Mouse (Mus musculus): Measurements from ENCODE around the gene B3gnt8. TPM values are rescaled to one million over a fixed set of nuclear protein-coding genes. Genes with fewer than 3 reads are reported as not detected.

The B3gnt8 gene
- 6.2 TPM for polyA plus RNA-seq (2014; fragmentation: Illumina TruSeq; extraction: RNeasy Lipid Tissue Mini Kit (QIAGEN cat#74804); ENCODE audit: low read depth, low replicate concordance)

DNA sequence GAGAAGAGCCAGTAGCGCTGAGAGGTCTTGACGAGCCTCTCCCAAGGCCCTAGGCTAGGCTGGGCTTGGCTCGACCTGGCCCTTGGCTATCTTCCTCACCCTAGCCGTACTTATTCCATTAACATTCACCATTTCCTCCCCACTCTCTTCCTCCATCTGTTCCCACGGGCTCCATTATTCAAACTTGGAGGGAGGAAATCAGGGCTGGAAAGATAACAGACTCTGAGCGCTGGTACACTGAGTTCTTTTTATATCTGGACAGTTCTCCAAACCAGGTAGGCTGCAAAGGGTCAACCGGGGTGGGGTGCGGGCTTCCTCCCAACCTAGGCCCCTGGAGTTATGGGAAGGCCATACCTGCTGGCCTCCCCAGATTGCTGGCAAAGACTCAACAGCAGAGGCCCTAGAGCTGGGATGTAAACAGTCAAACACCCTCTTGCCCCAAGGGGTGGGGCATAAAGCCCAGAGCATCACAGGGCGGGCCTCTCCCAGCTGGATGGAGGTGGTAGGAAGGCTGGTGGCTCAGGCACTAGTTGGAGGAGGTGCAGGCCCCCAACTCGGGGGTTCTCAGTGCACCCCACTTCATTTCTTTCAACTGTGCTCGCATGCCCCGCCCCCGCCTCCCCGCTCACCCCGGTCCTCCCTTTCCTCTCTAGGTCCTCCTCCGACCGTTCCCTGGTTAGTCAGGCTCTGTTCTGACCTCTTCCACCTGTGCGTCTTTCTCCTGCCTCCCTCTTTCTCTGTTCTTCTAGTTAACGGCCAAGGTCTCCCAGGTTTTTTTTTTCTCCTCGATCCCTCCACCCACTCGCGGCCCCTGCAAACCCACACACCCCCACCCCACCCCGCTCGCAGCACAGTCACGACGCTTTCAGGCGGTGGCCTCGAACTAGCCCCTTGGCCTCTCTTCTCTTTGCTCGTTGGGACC lies at the start of gene B3gnt8:
TSS of gene B3gnt8 (plus strand) at position 146 of the 922 bp plus-strand sequence.

DNA sequence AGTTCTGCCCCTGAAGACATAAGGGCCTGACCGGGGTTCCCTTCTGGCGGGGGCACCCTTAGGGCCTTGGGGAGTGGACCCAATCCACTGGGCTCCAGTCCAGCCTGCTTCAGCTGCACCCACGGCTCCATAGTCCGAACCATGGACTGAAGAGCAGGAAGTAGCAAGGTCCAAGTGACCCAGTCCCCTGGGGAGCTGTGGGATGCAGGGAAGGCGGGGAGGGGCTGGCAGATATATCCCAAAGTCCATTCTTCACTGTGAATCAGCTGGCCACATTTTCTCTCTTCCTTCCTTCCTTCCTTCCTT lies 10.8 kb upstream of the B3gnt8 start, which contains the start of gene Erich4:
TSS of gene Erich4 (minus strand) at position 187 of the 306 bp plus-strand sequence.

DNA sequence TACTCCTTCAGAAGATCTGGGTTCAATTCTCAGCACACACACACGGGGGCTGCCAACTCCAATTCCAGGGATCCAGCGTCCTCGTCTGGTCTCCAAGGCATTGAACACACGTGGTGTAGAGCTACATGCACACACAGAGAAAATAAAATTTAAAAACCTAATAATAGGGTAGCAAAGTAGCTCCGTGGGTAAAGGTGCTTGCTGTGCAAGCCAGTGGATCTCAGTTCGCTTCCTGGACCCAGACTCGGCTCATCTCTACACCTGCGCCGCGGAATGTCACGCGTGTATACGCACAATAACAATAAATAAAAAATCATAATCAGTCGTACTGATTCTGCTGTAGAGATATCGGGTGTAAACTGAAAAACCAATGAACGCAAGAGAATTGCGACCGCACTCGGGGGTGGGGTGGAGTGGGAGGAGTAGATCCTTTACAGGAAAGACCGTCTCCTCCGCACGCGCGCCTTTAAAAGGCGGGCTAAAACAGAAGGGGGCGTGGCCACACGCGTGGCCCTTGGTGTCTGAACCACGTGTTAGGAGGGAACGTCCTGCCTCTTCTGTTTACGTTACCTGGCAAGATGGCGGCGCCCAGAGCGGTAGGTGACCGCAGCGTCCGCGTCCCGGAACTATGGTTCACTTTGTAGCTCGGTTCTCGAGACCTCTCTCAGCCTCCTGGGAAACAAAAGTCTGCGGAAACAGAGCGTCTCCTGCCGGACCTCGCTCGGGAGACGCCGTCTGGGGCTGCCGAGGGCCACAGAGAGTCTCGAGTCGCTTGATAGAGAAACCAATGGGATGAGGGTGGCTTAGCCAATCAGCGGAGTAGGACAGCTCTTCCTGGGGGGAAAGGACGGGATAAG lies 7.4 kb upstream of the B3gnt8 start, which contains the start of gene Dmac2:
TSS of gene Dmac2 (plus strand) at position 550 of the 857 bp plus-strand sequence.

DNA sequence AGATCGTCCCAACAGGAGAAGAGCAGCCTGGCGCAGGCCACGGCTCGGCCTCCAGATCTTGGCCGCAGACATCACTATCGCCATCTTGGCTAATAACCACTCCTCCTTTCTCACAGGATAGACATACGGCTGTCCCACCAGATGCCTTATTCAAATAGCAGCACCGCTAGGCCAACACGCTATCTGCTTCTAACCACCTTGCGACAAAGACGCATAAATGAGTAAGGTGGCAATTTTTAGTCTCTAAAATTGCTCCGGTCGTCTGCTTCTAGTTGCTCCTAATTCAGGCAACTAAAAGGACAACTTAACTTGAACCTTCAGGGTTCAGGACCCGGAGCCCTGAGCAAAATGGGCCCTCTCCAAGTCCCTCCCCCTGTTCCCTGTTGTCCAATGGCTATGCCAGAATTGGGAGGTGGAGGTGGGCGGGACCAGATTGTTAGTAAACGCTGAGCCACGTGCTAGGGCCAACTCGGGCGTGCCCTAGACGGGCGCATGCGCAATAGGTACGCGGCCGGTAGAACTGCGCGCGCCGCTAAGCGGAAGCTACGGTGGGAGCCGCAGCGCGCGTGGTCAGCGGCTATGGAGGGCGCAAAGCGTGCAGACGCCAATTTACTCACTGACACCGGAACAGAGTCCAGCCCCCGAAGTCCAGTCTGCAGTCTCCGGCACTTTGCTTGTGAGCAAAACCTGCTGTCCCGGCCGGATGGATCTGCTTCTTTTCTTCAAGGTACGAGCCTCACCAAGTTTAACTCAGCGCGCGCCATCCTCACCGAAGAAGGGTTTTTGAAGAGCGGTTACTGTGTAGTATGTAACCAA lies 32.4 kb downstream of the B3gnt8 start, which contains the start of the genes Bckdha and Exosc5:
TSS of gene Bckdha (minus strand) at position 325 of the 816 bp plus-strand sequence.
TSS of gene Exosc5 (plus strand) at position 508 of the 816 bp plus-strand sequence.

DNA sequence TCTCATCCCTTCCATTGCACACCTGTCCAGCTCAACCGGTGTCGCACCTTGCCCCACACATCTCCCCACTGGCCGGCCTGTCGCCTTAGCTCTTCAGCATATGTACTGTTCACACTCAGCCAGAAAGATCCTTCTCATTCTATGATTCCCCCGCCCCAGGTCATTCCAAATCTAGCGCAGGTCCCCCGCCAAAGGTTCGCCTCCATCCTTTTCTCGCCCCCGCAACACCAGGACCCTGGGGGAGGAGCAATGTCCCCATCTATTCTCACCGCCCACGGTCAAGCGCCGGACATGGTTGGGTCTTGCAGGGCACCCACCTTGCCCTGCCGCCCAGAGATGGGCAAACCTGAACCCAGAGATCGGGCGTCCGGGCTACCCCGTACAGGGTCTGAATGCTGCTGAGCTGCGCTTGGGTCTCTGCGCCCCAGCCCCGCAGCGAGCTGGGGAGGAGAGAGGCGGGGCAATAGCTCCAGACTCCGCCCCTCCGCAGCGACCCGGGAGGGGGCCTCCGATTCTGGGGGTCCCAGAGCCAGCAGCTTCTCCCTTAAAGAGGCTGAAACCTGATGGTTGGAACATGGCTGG lies 48.4 kb downstream of the B3gnt8 start, which contains the start of gene Tmem91:
TSS of gene Tmem91 (minus strand) at position 448 of the 582 bp plus-strand sequence.

DNA sequence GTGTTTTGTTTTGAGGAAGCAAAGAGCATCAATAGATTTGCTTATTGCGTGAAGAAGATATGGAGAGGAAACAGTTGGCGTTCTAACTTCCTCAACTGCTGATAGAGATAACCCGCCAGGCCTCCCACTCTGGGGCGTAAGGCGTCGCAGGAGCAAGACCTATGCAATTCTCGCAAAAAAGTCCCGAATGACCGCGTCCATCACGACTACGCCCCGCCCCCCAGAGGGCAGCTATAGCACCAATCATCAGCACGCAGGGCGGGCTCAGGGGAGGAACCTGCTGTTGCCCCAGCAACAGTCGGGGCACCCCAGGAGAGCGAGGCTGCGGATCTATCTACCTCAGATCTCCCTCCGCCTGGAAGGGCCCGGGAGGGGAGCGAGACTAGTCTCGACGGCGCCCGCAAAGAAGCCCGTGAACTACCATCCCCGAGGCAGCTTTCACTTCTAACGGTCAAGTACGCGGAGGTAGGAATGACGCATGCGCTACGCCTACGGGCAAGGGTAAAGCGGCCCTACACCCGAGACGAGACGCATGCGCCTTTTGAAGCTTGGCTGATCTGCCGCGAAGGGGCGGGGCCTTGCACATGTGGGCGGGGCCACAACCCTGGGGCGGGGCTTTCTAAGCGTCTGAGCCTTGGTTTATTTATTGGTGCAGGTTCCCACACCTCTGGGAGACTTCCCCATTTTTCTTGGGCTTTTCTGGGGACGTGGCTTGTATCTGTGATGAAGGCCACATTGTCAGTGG lies 54.2 kb downstream of the B3gnt8 start, which contains the start of gene B9d2:
TSS of gene B9d2 (plus strand) at position 267 of the 745 bp plus-strand sequence.

Other genes with a start within 250 kb of the B3gnt8 start
- gene Lipe, start 227.9 kb upstream of the B3gnt8 start, polyA plus RNA-seq (2014; fragmentation: Illumina TruSeq; extraction: RNeasy Lipid Tissue Mini Kit (QIAGEN cat#74804); ENCODE audit: low read depth, low replicate concordance), result 468 TPM
- gene Cxcl17, start 213.8 kb upstream of the B3gnt8 start, polyA plus RNA-seq (2014; fragmentation: Illumina TruSeq; extraction: RNeasy Lipid Tissue Mini Kit (QIAGEN cat#74804); ENCODE audit: low read depth, low replicate concordance), result not detected
- 10.2 TPM for gene Ceacam1, start 149.1 kb upstream of the B3gnt8 start, polyA plus RNA-seq (2014; fragmentation: Illumina TruSeq; extraction: RNeasy Lipid Tissue Mini Kit (QIAGEN cat#74804); ENCODE audit: low read depth, low replicate concordance)
- 1.3 TPM for gene Ceacam2, start 86.8 kb upstream of the B3gnt8 start, polyA plus RNA-seq (2014; fragmentation: Illumina TruSeq; extraction: RNeasy Lipid Tissue Mini Kit (QIAGEN cat#74804); ENCODE audit: low read depth, low replicate concordance)
- gene Erich4, start 10.8 kb upstream of the B3gnt8 start, polyA plus RNA-seq (2014; fragmentation: Illumina TruSeq; extraction: RNeasy Lipid Tissue Mini Kit (QIAGEN cat#74804); ENCODE audit: low read depth, low replicate concordance), result 2.2 TPM
- gene Dmac2, start 7.2 kb upstream of the B3gnt8 start, polyA plus RNA-seq (2014; fragmentation: Illumina TruSeq; extraction: RNeasy Lipid Tissue Mini Kit (QIAGEN cat#74804); ENCODE audit: low read depth, low replicate concordance), result 31.3 TPM
- 101 TPM for gene Bckdha, start 32.3 kb downstream of the B3gnt8 start, polyA plus RNA-seq (2014; fragmentation: Illumina TruSeq; extraction: RNeasy Lipid Tissue Mini Kit (QIAGEN cat#74804); ENCODE audit: low read depth, low replicate concordance)
- gene Exosc5, start 32.5 kb downstream of the B3gnt8 start, polyA plus RNA-seq (2014; fragmentation: Illumina TruSeq; extraction: RNeasy Lipid Tissue Mini Kit (QIAGEN cat#74804); ENCODE audit: low read depth, low replicate concordance), result 43.5 TPM
- gene Tmem91, start 48.5 kb downstream of the B3gnt8 start, polyA plus RNA-seq (2014; fragmentation: Illumina TruSeq; extraction: RNeasy Lipid Tissue Mini Kit (QIAGEN cat#74804); ENCODE audit: low read depth, low replicate concordance), result 3.0 TPM
- gene B9d2, start 54.1 kb downstream of the B3gnt8 start, polyA plus RNA-seq (2014; fragmentation: Illumina TruSeq; extraction: RNeasy Lipid Tissue Mini Kit (QIAGEN cat#74804); ENCODE audit: low read depth, low replicate concordance), result 18.2 TPM
- gene Tgfb1, start 60.3 kb downstream of the B3gnt8 start, polyA plus RNA-seq (2014; fragmentation: Illumina TruSeq; extraction: RNeasy Lipid Tissue Mini Kit (QIAGEN cat#74804); ENCODE audit: low read depth, low replicate concordance), result 42.2 TPM
- gene Ccdc97, start 92.4 kb downstream of the B3gnt8 start, polyA plus RNA-seq (2014; fragmentation: Illumina TruSeq; extraction: RNeasy Lipid Tissue Mini Kit (QIAGEN cat#74804); ENCODE audit: low read depth, low replicate concordance), result 36.5 TPM
- gene Hnrnpul1, start 128.1 kb downstream of the B3gnt8 start, polyA plus RNA-seq (2014; fragmentation: Illumina TruSeq; extraction: RNeasy Lipid Tissue Mini Kit (QIAGEN cat#74804); ENCODE audit: low read depth, low replicate concordance), result 94.4 TPM
- 59.2 TPM for gene Axl, start 162.1 kb downstream of the B3gnt8 start, polyA plus RNA-seq (2014; fragmentation: Illumina TruSeq; extraction: RNeasy Lipid Tissue Mini Kit (QIAGEN cat#74804); ENCODE audit: low read depth, low replicate concordance)
- gene Cyp2s1, start 190.3 kb downstream of the B3gnt8 start, polyA plus RNA-seq (2014; fragmentation: Illumina TruSeq; extraction: RNeasy Lipid Tissue Mini Kit (QIAGEN cat#74804); ENCODE audit: low read depth, low replicate concordance), result 4.4 TPM